Mouse (Mus musculus) embryonic facial prominence, embryonic 12.5 days (tissue): Measurements from ENCODE around the gene Kdelr3. TPM values are rescaled to one million over a fixed set of nuclear protein-coding genes. Genes with fewer than 3 reads are reported as not detected.

Experiments used
- ATAC-seq: fragments of 200-750 bp; cut with Nextera tagmentation; 2 replicates; pipeline ENCODE4 v1.8.0; 2017; ENCODE audit not compliant: insufficient number of reproducible peaks, insufficient read depth, low FRiP score, low TSS enrichment
- H3K27ac ChIP-seq: fragments of 300-500 bp; sonication (generic); 2 replicates; pipeline ENCODE4 v1.5.1; 2016; ENCODE audit warnings: mild to moderate bottlenecking
- H3K27me3 ChIP-seq: fragments of 300-500 bp; sonication (generic); 2 replicates; pipeline ENCODE4 v1.6.1; 2016; ENCODE audit warnings: mild to moderate bottlenecking, moderate library complexity
- H3K36me3 ChIP-seq: fragments of 300-500 bp; sonication (generic); 2 replicates; pipeline ENCODE4 v1.6.1; 2016; ENCODE audit warnings: mild to moderate bottlenecking
- H3K4me1 ChIP-seq: fragments of 300-500 bp; sonication (generic); 2 replicates; pipeline ENCODE4 v1.6.1; 2016
- H3K4me2 ChIP-seq: fragments of 300-500 bp; sonication (generic); replicated peaks from 2 replicates; pipeline ENCODE4 v1.6.1; 2016; ENCODE audit warnings: mild to moderate bottlenecking, moderate library complexity
- H3K4me3 ChIP-seq: fragments of 300-500 bp; sonication (generic); 2 replicates; pipeline ENCODE4 v1.5.1; 2016; ENCODE audit warnings: mild to moderate bottlenecking
- H3K9ac ChIP-seq: fragments of 300-500 bp; sonication (generic); 2 replicates; pipeline ENCODE4 v1.6.1; 2016; ENCODE audit warnings: mild to moderate bottlenecking, moderate library complexity
- H3K9me3 ChIP-seq: fragments of 300-500 bp; sonication (generic); 2 replicates; pipeline ENCODE4 v1.6.1; 2016; ENCODE audit warnings: mild to moderate bottlenecking, moderate library complexity
- WGBS: fragments of 180-500 bp; shearing (Covaris S2); methylation state at CpG from one replicate; pipeline ENCODE4 v1.1.7; 2016; 5-methylcytosine and 5-hydroxymethylcytosine counted together
- polyA plus RNA-seq: library from polyadenylated mRNA; unstranded; fragments of >200 nt; fragmentation: Nextera tagmentation; extraction: Ambion mirVana; gene quantifications from 2 replicates; pipeline ENCODE4 v1.2.1, GENCODE M21; 2016

The Kdelr3 gene
- polyA plus RNA-seq, 1 experiment from 2014 or later: 41.5 TPM

GRCm38 (mm10) chr15:79517710-79518109 is 1.5 kb downstream of the Kdelr3 start:
- Histone ChIP-seq H3K27ac (no peak overlapping the region), H3K36me3 (0 out of 2 replicates have a peak, but pooled peaks cover 3% of the 10 kb centered on the region), H3K9me3 (no peaks in the 10 kb centered on the region), H3K4me3 (0 out of 2 replicates have a peak overlapping the region, but pooled peaks have one; percentile 54), H3K9ac (no peak overlapping the region), H3K4me1 (peaks cover 14% of the 10 kb centered on the region; the same call in 1 of the 2 replicates), H3K4me2 (peak overlapping the region; percentile 88), H3K27me3 (peaks cover 48% of the 10 kb centered on the region)
- no peak for ATAC-seq
- 74% methylated on average over 4 of the region's 4 CpGs for WGBS

GRCm38 (mm10) chr15:79518571-79518970 is 2.4 kb downstream of the Kdelr3 start:
- Histone ChIP-seq H3K9ac (no peak overlapping the region), H3K4me2 (no peak overlapping the region), H3K4me3 (no peak overlapping the region), H3K27ac (no peak overlapping the region), H3K27me3 (peaks cover 44% of the 10 kb centered on the region), H3K36me3 (0 out of 2 replicates have a peak, but pooled peaks cover 7% of the 10 kb centered on the region), H3K4me1 (peaks cover 14% of the 10 kb centered on the region; the same call in 1 of the 2 replicates), H3K9me3 (no peaks in the 10 kb centered on the region)
- 81% methylated on average over 3 of the region's 3 CpGs for WGBS
- ATAC-seq: no peak

GRCm38 (mm10) chr15:79519400-79520220 is 3.4 kb downstream of the Kdelr3 start:
- Histone ChIP-seq H3K9me3 (no peaks in the 10 kb centered on the region), H3K27me3 (peaks cover 33% of the 10 kb centered on the region), H3K27ac (no peak overlapping the region), H3K4me1 (peaks cover 10% of the 10 kb centered on the region; the same call in 1 of the 2 replicates), H3K9ac (no peak overlapping the region), H3K36me3 (peaks cover 7% of the 10 kb centered on the region; the same call in 1 of the 2 replicates), H3K4me2 (no peak overlapping the region), H3K4me3 (no peak overlapping the region)
- WGBS: 50% methylated on average over 16 of the region's 16 CpGs
- ATAC-seq: no peak

GRCm38 (mm10) chr15:79525564-79525963 is 9.4 kb downstream of the Kdelr3 start:
- Histone ChIP-seq H3K9me3 (no peaks in the 10 kb centered on the region), H3K36me3 (peaks cover 53% of the 10 kb centered on the region), H3K27ac (no peak overlapping the region), H3K4me3 (no peak overlapping the region), H3K9ac (no peak overlapping the region), H3K4me2 (no peak overlapping the region), H3K4me1 (0 out of 2 replicates have a peak, but pooled peaks cover 2% of the 10 kb centered on the region), H3K27me3 (no peaks in the 10 kb centered on the region)
- ATAC-seq: no peak
- 88% methylated on average over 5 of the region's 5 CpGs for whole genome bisulfite sequencing

GRCm38 (mm10) chr15:79525979-79526768 is 10.0 kb downstream of the Kdelr3 start:
- 61% methylated on average over 9 of the region's 9 CpGs for WGBS
- H3K9me3 ChIP-seq: no peaks in the 10 kb centered on the region
- no peak overlapping the region for H3K4me3 ChIP-seq
- peaks cover 59% of the 10 kb centered on the region for H3K36me3 ChIP-seq
- no peaks in the 10 kb centered on the region for H3K27me3 ChIP-seq
- H3K4me1 ChIP-seq: 0 out of 2 replicates have a peak, but pooled peaks cover 2% of the 10 kb centered on the region
- no peak overlapping the region for H3K9ac ChIP-seq
- no peak for ATAC-seq
- no peak overlapping the region for H3K4me2 ChIP-seq
- peak overlapping the region; percentile 18 for H3K27ac ChIP-seq

GRCm38 (mm10) chr15:79527192-79527591 is 11.0 kb downstream of the Kdelr3 start:
- Histone ChIP-seq H3K4me3 (no peak overlapping the region), H3K9ac (no peak overlapping the region), H3K36me3 (peaks cover 69% of the 10 kb centered on the region), H3K27ac (no peak overlapping the region), H3K27me3 (no peaks in the 10 kb centered on the region), H3K4me2 (no peak overlapping the region), H3K4me1 (0 out of 2 replicates have a peak, but pooled peaks cover 2% of the 10 kb centered on the region), H3K9me3 (no peaks in the 10 kb centered on the region)
- 84% methylated on average over 4 of the region's 4 CpGs for WGBS
- no peak for ATAC-seq

GRCm38 (mm10) chr15:79527991-79528639 is 11.9 kb downstream of the Kdelr3 start:
- WGBS: 65% methylated on average over 5 of the region's 5 CpGs
- H3K4me1 ChIP-seq: 0 out of 2 replicates have a peak, but pooled peaks cover 2% of the 10 kb centered on the region
- no peaks in the 10 kb centered on the region for H3K27me3 ChIP-seq
- H3K9me3 ChIP-seq: no peaks in the 10 kb centered on the region
- no peak overlapping the region for H3K9ac ChIP-seq
- peaks cover 69% of the 10 kb centered on the region for H3K36me3 ChIP-seq
- H3K4me2 ChIP-seq: no peak overlapping the region
- no peak overlapping the region for H3K27ac ChIP-seq
- no peak for ATAC-seq
- H3K4me3 ChIP-seq: no peak overlapping the region

- no peak for ATAC-seq
- Histone ChIP-seq H3K4me1 (0 out of 2 replicates have a peak, but pooled peaks cover 2% of the 10 kb centered on the region), H3K9ac (no peak overlapping the region), H3K27ac (no peak overlapping the region), H3K9me3 (no peaks in the 10 kb centered on the region), H3K4me3 (no peak overlapping the region), H3K4me2 (no peak overlapping the region), H3K27me3 (no peaks in the 10 kb centered on the region), H3K36me3 (peaks cover 86% of the 10 kb centered on the region)
- WGBS: 78% methylated on average over 7 of the region's 7 CpGs
Measured at GRCm38 (mm10) chr15:79529935-79530334, 13.7 kb downstream of the Kdelr3 start.

GRCm38 (mm10) chr15:79533796-79534195 is 17.6 kb downstream of the Kdelr3 start:
- Histone ChIP-seq H3K4me2 (no peak overlapping the region), H3K9ac (no peak overlapping the region), H3K4me3 (no peak overlapping the region), H3K27me3 (no peaks in the 10 kb centered on the region), H3K36me3 (peaks cover 96% of the 10 kb centered on the region), H3K4me1 (0 out of 2 replicates have a peak, but pooled peaks cover 2% of the 10 kb centered on the region), H3K9me3 (no peaks in the 10 kb centered on the region), H3K27ac (no peak overlapping the region)
- 85% methylated on average over 3 of the region's 3 CpGs for WGBS
- no peak for ATAC-seq

- Histone ChIP-seq H3K36me3 (peaks cover 55% of the 10 kb centered on the region), H3K27me3 (peaks cover 6% of the 10 kb centered on the region; the same call in 1 of the 2 replicates), H3K9me3 (no peaks in the 10 kb centered on the region), H3K4me3 (peak overlapping the region; percentile 91; the same call in 1 of the 2 replicates), H3K4me1 (peaks cover 17% of the 10 kb centered on the region), H3K27ac (no peak overlapping the region), H3K9ac (no peak overlapping the region), H3K4me2 (peak overlapping the region; percentile 86)
- ATAC-seq: no peak
- WGBS: 94% methylated on average over 3 of the region's 3 CpGs
Measured at GRCm38 (mm10) chr15:79543968-79544367, 27.8 kb downstream of the Kdelr3 start.

GRCm38 (mm10) chr15:79545496-79545895 is 29.3 kb downstream of the Kdelr3 start:
- Histone ChIP-seq H3K27ac (peak overlapping the region; percentile 94), H3K36me3 (peaks cover 40% of the 10 kb centered on the region), H3K9ac (peak overlapping the region; percentile 97), H3K4me2 (peak overlapping the region; percentile 86), H3K9me3 (no peaks in the 10 kb centered on the region), H3K4me1 (peaks cover 17% of the 10 kb centered on the region), H3K4me3 (peak overlapping the region; percentile 91), H3K27me3 (peaks cover 6% of the 10 kb centered on the region; the same call in 1 of the 2 replicates)
- ATAC-seq: no peak
- 6% methylated on average over 3 of the region's 3 CpGs for WGBS
